11 mouse cellular contexts compared by ENCODE assay signal in genomic region chr11:74990501-74990900, GRCm38 (mm10).
A peak's percentile ranks its signal among the peaks of the same experiment; 100 is the strongest.
DNase-seq lines count a peak whose midpoint lies in the region; TF ChIP-seq lines count a peak whose summit lies in the region.
"Had no signal": no experiment of that assay in that cellular context is flagged by ENCODE, and none has a peak within 500 bp of the region (broad histone marks: within the 10 kb centered on the region; RNA-seq: fewer than 3 reads in every experiment).

No protein-coding gene starts in this region.

- H3K4me2 ChIP-seq in myocyte (ENCODE audit: low read depth), result peak overlapping the region; percentile 37
- H3K4me2 ChIP-seq: kidney, embryonic 15.5 days; neural tube, embryonic 12.5 days had no signal

- no peak overlapping the region for H3ac ChIP-seq in myocyte (ENCODE audit: control insufficient read depth, insufficient read length)

- intact Hi-C loops in heart, postnatal 14 days (cut with DNase I), result no loop called here

- H3K79me2 ChIP-seq in myocyte (ENCODE audit: control insufficient read depth, insufficient read depth), result no peaks in the 10 kb centered on the region

- no peak for TF ChIP-seq POLR2A in myocyte (IDR thresholded peaks at IDR 0.05; ENCODE audit: insufficient read length, low read depth)

- no peaks in the 10 kb centered on the region for H3K27me3 ChIP-seq in myocyte (ENCODE audit: control insufficient read depth, insufficient read depth, insufficient read length)
- H3K27me3 ChIP-seq: kidney, embryonic 15.5 days; neural tube, embryonic 12.5 days had no signal

- H3K4me3 ChIP-seq in brown adipose tissue, adult 24 weeks (ENCODE audit: insufficient read depth, low read depth, low read length), result no peak overlapping the region
- H3K4me3 ChIP-seq in myocyte, result no peak overlapping the region
- H3K4me3 ChIP-seq: kidney, embryonic 15.5 days; neural tube, embryonic 12.5 days had no signal

- H3K36me3 ChIP-seq in myocyte (ENCODE audit: control insufficient read depth, insufficient read depth), result peaks cover 6% of the 10 kb centered on the region

- peak overlapping the region; percentile 51 for H3K27ac ChIP-seq in brown adipose tissue, adult 24 weeks (replicated peaks; ENCODE audit: low read depth, low read length)
- H3K27ac ChIP-seq: neural tube, embryonic 12.5 days had no signal

- peak; percentile 56 to 65 for DNase-seq in heart, adult 9 months (ENCODE audit: low spot score in 2 of 2)
- DNase-seq in heart, adult 8-10 months (ENCODE audit: low spot score), result no peak
- peak; percentile 19 to 42 for DNase-seq in heart, postnatal 14 days
- DNase-seq in layer of hippocampus, adult 8-10 months (ENCODE audit: low spot score in 2 of 2), result no peak
- DNase-seq in frontal cortex, postnatal 14 days (ENCODE audit: low spot score in 2 of 2), result no peak
- DNase-seq: cerebellum, adult 9-10 months; layer of hippocampus, adult 9-11 months had no signal

- peaks cover 21% of the 10 kb centered on the region; the same call in 1 of the 2 replicates for H3K4me1 ChIP-seq in brown adipose tissue, adult 24 weeks (ENCODE audit: control insufficient read depth, insufficient read depth, insufficient read length, low read length)
- H3K4me1 ChIP-seq: neural tube, embryonic 12.5 days had no signal

TF ChIP-seq in myocyte, 11 proteins besides CTCF, POLR2A, EP300 and RAD21:
- TF ChIP-seq POLR2AphosphoS2 (IDR thresholded peaks at IDR 0.05; ENCODE audit: insufficient read length, low read depth) (no peak), USF1 (IDR thresholded peaks at IDR 0.05; ENCODE audit: low read depth) (no peak), CEBPB (IDR thresholded peaks at IDR 0.05; ENCODE audit: insufficient read depth, poor library complexity, severe bottlenecking) (no peak), MAX (IDR thresholded peaks at IDR 0.05; ENCODE audit: low read depth) (no peak), MYOD1 (IDR thresholded peaks at IDR 0.05; ENCODE audit: control insufficient read depth in 1 of 3, insufficient read length in 2 of 3, low read depth in 2 of 3) (no peak), REST (IDR thresholded peaks at IDR 0.05; ENCODE audit: insufficient read depth, insufficient read length) (no peak), TCF3 (IDR thresholded peaks at IDR 0.05; ENCODE audit: insufficient read length, low read depth) (no peak), MYOG (IDR thresholded peaks at IDR 0.05; ENCODE audit: control insufficient read depth in 1 of 3, insufficient read depth in 1 of 3, insufficient read length in 2 of 3, low read depth in 2 of 3) (no peak), SRF (IDR thresholded peaks at IDR 0.05; ENCODE audit: control insufficient read depth, insufficient read length, low read depth) (no peak), TCF12 (IDR thresholded peaks at IDR 0.05; ENCODE audit: insufficient read depth, poor library complexity, severe bottlenecking) (no peak), E2F4 (IDR thresholded peaks at IDR 0.05; ENCODE audit: insufficient read depth) (no peak)
TF ChIP-seq in myocyte: peak in this region for 0.

Comparison
In these comparisons a context has a peak if more than half of its experiments do, and no peak if none do; other contexts are left out.
1. DNase-seq: peak in heart, adult 9 months (2 of 2) and heart, postnatal 14 days (2 of 2); none in heart, adult 8-10 months (single experiment), layer of hippocampus, adult 8-10 months (0 of 2) and frontal cortex, postnatal 14 days (0 of 2).